Mouse (Mus musculus): Measurements from ENCODE around the gene Mboat7.

The Mboat7 gene

GRCm38 (mm10) chr7:3694076-3694948 is 989 bp upstream of the Mboat7 start:
- DNase-seq (ENCODE audit: extremely low read depth, insufficient read length, low spot score): peak; percentile 91

- DNase-seq (ENCODE audit: extremely low read depth, insufficient read length, low spot score): no peak
Measured at GRCm38 (mm10) chr7:3693809-3694075, 419 bp upstream of the Mboat7 start.

GRCm38 (mm10) chr7:3692382-3692986 is 839 bp downstream of the Mboat7 start, which contains the start of gene Tsen34:
Gene Tsen34, plus strand, starts transcription at chr7:3692863.
- DNase-seq (ENCODE audit: extremely low read depth, insufficient read length, low spot score): no peak

GRCm38 (mm10) chr7:3691919-3692318 is 1.4 kb downstream of the Mboat7 start:
- no peak for DNase-seq (ENCODE audit: extremely low read depth, insufficient read length, low spot score)

- DNase-seq (ENCODE audit: extremely low read depth, insufficient read length, low spot score): no peak
Measured at GRCm38 (mm10) chr7:3685400-3686187, 7.7 kb downstream of the Mboat7 start.

- DNase-seq (ENCODE audit: extremely low read depth, insufficient read length, low spot score): no peak
Measured at GRCm38 (mm10) chr7:3684698-3685097, 8.6 kb downstream of the Mboat7 start.

- DNase-seq (ENCODE audit: extremely low read depth, insufficient read length, low spot score): no peak
Measured at GRCm38 (mm10) chr7:3683908-3684550, 9.3 kb downstream of the Mboat7 start.

GRCm38 (mm10) chr7:3677342-3677741 is 16.0 kb downstream of the Mboat7 start, which contains the start of gene Tmc4:
Gene Tmc4, minus strand, starts transcription at chr7:3677553.
- DNase-seq (ENCODE audit: extremely low read depth, insufficient read length, low spot score): no peak

GRCm38 (mm10) chr7:3676371-3676770 is 17.0 kb downstream of the Mboat7 start:
- DNase-seq (ENCODE audit: extremely low read depth, insufficient read length, low spot score): no peak

- DNase-seq (ENCODE audit: extremely low read depth, insufficient read length, low spot score): no peak
Measured at GRCm38 (mm10) chr7:3675228-3675548, 18.1 kb downstream of the Mboat7 start.

GRCm38 (mm10) chr7:3674507-3675227 is 18.7 kb downstream of the Mboat7 start:
- no peak for DNase-seq (ENCODE audit: extremely low read depth, insufficient read length, low spot score)

- DNase-seq (ENCODE audit: extremely low read depth, insufficient read length, low spot score): no peak
Measured at GRCm38 (mm10) chr7:3666921-3667391, 26.4 kb downstream of the Mboat7 start.

GRCm38 (mm10) chr7:3665215-3666114 is 27.9 kb downstream of the Mboat7 start, which contains the start of gene Leng1:
Gene Leng1, minus strand, starts transcription at chr7:3665840.
- peak; percentile 90 for DNase-seq (ENCODE audit: extremely low read depth, insufficient read length, low spot score)

- DNase-seq (ENCODE audit: extremely low read depth, insufficient read length, low spot score): peak; percentile 26
Measured at GRCm38 (mm10) chr7:3664524-3665214, 28.7 kb downstream of the Mboat7 start.

- DNase-seq (ENCODE audit: extremely low read depth, insufficient read length, low spot score): no peak
Measured at GRCm38 (mm10) chr7:3658578-3658977, 34.7 kb downstream of the Mboat7 start.

- no peak for DNase-seq (ENCODE audit: extremely low read depth, insufficient read length, low spot score)
Measured at GRCm38 (mm10) chr7:3656966-3657365, 36.4 kb downstream of the Mboat7 start.

GRCm38 (mm10) chr7:3646641-3647040 is 46.7 kb downstream of the Mboat7 start:
- DNase-seq (ENCODE audit: extremely low read depth, insufficient read length, low spot score): no peak

- no peak for DNase-seq (ENCODE audit: extremely low read depth, insufficient read length, low spot score)
Measured at GRCm38 (mm10) chr7:3646188-3646587, 47.1 kb downstream of the Mboat7 start.

Measured in 3134 (cell line).